Mouse (Mus musculus): ENCODE data around the gene 1700001C19Rik.
"Not testable (repeated sequence)": the region's sequence is repeated elsewhere in the genome, so short reads cannot be mapped to it uniquely, and the experiment has no call there.

1700001C19Rik gene

DNA sequence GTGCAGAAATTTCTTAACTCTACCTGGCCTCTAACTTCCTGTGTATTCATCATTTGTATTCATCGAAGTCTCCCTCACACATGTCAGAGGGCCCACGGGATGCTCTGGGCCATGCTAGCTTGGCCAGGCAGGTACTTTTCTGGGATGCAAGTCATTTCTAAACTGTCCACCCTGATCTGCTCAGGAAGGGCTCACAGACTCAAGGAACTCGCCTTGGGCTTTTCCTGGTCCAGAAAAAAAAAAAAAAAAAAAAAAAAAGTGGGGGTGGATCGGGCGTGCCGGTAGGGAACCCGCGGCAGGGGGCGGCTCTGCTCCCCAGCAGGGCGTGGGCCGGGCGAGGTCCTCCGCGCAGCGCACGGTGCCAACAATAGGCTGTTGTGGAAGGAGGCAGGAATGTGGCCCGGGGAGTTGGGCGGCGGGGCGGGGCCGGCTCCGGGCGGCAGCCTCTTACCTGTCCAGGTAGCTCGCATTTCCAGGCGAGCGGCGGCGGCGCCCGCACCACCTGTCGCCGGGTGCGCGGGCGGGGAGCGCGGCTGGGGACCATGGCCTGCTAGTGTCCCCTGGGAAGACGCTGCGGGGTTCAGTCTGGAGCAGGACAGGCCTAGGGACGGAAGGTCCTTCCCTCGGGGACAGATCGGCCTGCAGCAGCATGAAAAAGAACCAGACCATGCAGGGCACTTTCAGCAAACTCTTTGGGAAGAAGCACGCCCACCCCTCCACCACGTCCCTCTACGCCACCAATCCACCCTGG is 845 bp downstream of the 1700001C19Rik start, which contains the start of gene AI661453:
Gene AI661453 (plus strand): TSS at position 460 of the 751 bp plus-strand sequence.
- DNase-seq (ENCODE audit: low spot score), result no peak

DNA sequence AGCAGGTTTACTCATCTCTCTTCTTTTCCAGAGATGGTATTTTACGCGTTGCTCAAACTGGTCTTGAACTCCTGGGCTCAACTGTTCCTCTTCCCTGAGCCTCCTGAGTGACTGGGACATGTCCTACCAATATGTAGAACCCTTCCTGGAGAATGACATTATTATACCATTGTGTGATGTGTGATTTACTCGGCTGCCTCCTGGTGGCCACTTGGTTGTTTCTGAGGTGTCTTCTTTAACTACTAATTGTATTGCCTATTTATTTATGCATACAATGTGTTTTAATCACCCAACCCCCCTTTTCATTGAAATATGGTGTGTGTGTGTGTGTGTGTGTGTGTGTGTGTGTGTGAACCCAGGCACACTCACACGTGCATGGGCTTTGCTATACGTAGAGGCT is 6.4 kb downstream of the 1700001C19Rik start:
- DNase-seq (ENCODE audit: low spot score), result no peak

DNA sequence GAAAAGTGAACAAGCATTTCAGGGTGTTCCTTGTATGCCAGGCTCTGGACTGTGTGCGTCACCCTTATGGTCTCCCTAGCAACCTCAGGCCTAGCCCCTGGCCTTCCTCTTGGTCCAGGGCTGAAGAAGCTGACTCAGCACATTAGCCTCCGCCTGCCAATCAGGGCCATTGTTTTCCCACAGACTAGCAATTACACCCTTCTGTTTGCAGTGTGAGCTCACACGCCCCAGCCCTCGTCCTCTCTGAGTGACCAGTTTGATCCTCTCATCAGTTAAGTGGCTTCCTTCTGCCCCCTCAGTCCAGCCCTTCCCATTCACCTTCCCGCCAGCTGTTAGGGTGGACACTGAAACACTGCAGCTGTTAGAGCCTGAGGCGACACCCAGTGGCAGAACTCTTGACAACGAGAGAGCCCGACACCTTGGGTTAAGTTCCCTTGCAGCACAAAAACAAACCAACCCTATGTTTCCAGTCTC is 8.3 kb downstream of the 1700001C19Rik start:
- DNase-seq (ENCODE audit: low spot score), result peak; percentile 76

DNA sequence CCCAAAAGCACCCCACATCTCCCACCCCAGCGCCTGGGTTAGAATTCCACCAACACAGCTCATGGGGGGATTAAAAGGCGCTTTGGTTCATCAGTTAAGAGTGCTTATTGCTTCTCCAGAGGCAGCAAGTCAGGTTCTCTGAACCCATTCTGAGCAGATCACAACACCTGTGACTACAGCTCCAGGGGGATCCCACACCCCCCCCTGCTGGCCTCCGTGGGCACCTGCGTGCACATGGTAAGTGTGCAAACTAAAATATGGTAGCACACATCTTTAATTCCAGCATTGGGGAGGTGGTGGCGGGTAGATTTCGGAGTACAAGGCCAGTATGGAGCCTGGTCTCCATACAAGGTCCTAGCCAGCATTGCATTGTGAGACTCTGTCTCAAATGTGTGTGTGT is 9.9 kb downstream of the 1700001C19Rik start:
- DNase-seq (ENCODE audit: low spot score), result no peak

DNA sequence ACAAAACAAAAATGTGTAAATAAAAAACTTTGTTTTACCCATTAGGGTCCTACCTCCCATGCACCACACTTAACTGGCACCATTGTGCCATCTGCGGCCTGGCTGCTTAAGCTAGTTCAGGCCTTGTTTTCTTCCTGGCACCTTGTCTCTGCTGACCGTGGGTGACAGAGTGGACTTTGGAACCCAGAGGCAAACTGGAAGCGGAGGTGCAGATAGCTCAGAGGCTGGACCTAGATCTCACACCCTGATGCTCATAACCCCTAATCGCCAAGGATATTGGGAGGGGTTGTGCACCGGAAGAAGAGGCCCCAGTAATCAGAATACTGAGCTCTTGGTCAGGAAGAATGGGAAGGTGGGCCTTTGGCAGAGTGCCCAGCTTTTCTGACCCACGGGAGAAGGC is 13.0 kb downstream of the 1700001C19Rik start:
- no peak for DNase-seq (ENCODE audit: low spot score)

DNA sequence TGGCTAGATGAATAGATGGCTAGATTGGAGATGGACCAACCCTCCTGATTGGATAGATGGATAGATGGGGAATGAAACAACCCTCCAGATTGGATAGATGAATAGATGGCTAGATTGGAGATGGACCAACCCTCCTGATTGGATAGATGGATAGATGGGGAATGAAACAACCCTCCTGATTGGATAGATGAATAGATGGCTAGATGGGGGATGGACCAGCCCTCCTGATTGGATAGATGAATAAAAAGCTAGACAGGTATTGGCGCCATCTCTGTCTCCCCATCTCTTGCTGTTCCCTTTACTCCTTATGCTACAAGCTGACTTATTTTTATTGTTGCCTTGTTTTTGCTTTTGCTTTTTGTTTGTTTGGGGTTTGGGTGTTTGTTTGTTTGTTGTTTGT is 14.6 kb downstream of the 1700001C19Rik start:
- not testable (repeated sequence) for DNase-seq (ENCODE audit: low spot score)

DNA sequence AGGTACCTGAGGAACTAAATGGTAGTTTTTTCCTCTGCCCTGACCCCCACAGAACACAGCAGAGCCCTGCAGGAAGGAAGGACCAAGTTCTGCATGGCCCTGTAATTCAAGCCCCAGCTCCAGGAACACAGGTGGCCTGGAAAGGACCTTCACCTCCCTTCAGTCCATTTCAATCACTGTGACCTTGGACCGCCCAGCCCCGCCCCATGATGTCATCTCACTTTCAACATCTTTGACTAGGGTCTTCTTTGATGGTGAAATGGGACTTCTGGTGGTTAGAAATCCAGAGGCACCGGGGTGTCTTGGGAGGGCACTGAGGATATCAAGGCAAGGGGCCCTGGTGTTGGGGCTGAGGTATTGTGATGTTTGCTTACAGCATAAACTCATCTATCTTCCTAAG is 15.6 kb downstream of the 1700001C19Rik start:
- DNase-seq (ENCODE audit: low spot score), result no peak

DNA sequence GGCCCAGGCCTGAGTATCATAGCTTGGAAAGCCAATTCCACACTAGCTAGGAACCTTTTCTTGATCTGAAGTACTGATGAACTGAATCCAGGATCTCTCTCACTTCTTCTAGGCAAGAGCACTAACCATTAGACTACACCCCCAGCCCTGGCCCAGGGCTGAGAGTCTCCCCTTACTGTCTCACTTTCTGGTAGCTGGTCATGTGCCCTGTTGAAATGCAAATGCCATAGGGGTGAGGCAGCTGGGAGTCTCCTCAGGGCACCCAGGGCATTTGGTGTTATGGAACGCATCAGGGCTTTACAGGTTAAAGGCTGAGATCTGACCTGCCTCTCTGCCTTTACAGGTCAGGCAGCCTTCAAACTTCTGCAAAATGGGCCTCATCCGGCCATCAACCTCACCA is 17.0 kb downstream of the 1700001C19Rik start:
- no peak for DNase-seq (ENCODE audit: low spot score)

DNA sequence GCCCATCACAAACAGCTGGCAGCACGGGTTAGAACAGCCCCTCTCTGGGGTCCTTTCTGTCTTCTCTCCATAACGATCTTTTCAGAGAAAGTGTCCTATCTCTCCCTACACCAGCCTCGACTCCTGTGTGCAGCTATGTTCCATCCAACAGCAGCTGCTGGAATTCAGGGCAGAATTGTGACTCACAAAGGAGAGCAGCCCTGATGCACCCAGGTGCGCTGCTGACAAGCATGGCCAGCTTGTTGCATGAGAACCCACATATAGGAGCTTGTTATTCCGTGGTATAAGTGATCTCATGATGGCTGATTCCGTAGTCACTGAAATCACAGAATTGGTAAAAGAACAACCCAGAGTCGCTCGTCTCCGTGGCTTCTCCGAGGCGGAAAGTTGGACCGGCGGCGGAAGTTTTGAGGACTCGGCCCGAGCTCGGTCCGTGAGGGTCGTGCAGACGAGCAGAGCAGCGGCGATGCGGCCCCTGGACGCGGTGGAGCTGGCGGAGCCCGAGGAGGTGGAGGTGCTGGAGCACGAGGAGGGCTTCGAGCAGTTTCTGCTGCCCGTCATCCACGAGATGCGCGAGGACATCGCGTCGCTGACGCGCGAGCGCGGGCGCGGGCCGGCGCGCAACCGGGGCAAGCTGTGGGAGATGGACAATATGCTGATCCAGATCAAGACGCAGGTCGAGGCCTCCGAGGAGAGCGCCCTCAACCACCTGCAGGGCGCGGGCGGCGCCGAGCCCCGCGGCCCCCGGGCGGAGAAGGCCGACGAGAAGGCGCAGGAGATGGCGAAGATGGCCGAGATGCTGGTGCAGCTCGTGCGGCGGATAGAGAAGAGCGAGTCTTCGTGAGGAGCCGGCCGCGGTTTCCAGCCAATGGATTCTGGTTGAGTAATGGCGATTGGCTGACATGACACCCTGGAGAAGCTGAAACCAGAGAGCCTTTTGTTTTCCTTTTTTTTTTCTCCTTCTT is 27.0 kb downstream of the 1700001C19Rik start:
- DNase-seq (ENCODE audit: low spot score), result peak; percentile 23

DNA sequence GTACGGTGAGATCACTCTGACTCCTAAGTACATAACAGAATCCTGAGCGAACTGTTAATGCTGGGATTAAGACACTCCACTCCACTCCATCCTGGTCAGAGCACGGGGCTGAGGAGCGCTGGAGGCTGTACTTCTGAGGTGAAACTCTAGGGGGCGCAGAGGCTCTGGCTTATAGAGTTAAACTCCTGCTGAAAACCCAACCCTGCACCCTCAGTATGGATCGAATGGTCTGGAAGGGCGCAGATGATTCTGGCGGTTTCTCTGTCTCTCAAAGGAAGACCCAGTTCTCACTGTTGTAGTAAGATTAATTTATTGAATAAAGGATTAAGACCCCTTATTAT is 28.6 kb downstream of the 1700001C19Rik start:
- peak; percentile 87 for DNase-seq (ENCODE audit: low spot score)

DNA sequence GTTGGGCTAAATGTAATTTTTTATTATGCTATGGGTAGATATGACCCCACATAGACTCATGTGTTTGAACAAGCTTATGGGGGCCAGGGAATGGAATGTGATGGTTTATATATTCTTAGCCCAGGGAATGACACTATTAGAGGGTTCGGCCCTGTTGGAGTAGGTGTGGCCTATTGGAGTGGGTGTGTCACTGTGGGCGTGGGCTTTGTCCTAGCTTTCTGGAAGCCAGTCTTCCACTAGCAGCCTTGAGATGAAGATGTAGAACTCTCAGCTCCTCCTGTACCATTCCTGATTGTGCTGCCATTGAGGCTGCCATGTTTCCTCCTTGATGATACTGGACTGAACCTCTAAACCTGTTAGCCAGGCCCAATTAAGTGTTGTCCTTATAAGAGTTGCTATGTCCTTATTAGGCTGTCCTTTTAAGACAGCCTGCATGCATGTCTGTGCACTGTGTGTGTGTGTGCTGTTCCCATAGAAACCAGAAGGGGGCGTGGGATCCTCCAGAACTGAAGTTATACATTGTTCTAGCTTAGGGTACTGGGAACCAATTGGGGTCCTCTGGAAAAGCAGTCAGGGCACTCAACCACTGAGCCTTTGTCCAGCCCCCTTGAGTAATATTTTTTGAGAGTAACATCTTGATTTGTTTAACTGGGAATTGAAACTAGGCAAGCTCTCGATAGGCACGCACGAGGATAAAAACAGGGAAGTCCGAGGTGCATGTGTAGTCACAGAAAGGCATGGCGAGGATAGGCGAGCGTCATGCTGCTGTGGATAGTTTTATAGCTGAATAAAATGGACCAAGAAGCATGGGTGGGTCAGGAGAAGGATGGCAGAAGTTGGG is 29.2 kb downstream of the 1700001C19Rik start:
- no peak for DNase-seq (ENCODE audit: low spot score)

DNA sequence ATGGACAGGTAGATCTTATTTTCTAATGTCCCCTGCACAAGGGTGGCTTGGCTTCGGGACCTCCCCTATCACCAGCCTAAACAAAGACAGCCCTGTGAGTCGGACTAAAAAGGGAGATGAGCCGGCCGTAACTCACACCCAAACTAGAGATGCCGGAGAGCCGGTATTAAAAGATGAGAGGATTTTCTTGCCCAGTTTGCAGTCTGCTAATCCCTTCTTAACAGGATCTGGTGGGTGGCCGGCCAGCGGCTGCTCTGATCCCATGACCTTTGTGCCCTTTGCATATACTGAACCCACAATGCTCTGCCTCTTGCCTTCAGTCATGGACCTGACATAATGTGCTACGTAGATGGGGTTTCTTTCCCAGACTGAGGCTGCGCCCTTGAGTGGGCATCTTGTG is 36.7 kb downstream of the 1700001C19Rik start, which contains the start of gene Guca1a:
Gene Guca1a (minus strand): TSS at position 134 of the 400 bp plus-strand sequence.
- DNase-seq (ENCODE audit: low spot score), result peak; percentile 21

DNA sequence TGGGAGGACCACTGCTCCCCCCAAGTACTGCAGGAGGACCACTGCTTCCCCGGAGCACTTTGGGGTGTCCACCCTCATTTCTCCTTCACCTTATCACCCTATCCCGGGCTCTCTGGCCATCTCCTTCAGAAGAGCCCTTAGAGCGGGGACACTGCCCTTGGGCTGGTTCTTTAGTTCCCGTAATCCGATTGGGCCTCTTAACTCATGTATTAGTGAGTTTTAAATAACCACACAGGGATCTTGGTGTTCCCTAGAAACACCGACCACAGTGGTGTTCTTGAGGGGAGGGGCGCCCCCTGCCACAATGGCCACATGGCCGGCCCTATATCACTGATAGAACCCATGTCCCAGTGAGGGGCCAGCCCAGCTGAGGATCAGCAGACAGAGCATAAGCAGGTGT is 38.1 kb downstream of the 1700001C19Rik start:
- DNase-seq (ENCODE audit: low spot score), result no peak

DNA sequence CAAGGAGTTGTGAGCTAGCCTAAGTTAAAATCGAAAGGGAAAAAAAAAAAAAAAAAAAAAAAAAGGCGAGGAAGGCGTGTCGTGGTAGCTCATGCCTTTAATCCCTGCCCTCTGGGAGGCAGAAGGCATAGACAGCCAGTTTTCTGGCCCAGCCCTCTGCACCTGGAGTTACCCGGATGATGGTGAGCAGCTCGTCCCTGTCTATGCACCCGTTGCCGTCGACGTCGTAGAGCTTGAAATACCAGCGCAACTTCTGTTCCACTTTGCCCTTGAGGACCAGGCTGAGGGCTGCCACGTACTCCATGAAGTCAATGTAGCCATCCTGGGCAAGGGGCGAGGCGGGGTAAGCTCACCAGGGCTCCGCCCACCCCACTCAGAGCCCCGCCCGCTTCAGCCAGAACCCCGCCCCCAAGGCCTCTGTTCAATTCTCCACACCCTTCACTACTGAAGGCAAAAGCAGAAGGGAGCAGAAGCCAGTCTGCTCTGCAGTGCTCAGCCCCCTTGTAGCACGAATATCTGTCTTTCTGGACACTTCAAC is 41.7 kb downstream of the 1700001C19Rik start:
- DNase-seq (ENCODE audit: low spot score), result peak; percentile 55

DNA sequence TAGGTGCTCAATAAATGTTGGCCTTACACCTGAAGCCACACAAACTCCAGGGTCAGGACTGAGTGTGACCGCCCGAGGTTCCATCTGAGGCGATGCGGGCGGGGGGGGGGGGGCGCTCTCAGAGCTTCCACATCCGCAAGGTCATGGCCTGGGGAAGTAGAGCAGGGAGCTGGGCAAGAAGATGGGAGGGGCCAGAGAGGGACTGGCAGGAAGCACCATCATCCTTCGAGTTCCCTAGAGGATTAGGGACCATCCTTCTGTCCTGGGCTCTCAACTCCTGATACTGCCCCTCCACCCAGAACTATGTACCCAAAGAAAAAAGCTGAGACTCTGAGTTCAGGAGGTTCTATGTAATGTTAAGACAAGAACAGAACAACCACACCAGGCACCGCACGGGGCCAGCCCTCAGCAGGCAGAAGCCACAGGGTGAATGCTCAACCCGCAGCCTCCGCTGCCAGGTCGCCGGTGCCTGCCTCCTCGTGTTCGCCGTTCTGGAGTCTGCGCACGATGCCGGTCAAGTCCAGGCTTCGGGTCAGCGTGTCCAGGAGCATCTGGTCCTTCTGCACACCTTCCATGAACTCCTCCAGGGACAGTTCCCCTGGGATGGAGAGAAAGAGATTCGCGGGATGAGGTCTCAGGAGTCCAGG is 42.8 kb downstream of the 1700001C19Rik start:
- DNase-seq (ENCODE audit: low spot score), result peak; percentile 21

DNA sequence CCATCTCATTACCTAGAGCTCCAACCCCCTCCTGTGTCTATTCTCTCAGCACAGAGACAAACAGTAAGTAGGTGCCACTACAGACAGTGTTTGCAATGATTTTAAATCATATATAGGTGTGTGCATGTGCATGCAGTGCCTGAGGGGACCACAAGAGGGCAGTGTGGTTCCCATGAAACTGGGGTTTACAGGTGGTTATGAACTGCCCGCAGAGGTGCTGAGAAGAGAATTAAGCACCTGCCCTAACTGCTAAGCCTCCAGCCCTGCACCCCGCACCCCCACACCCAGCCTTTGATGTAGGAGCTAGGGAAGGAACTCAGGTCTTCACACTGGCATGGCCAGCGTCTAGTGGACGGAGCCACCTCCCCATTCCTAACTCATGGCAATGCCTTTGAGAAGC is 50.5 kb downstream of the 1700001C19Rik start:
- DNase-seq (ENCODE audit: low spot score), result peak; percentile 63

DNA sequence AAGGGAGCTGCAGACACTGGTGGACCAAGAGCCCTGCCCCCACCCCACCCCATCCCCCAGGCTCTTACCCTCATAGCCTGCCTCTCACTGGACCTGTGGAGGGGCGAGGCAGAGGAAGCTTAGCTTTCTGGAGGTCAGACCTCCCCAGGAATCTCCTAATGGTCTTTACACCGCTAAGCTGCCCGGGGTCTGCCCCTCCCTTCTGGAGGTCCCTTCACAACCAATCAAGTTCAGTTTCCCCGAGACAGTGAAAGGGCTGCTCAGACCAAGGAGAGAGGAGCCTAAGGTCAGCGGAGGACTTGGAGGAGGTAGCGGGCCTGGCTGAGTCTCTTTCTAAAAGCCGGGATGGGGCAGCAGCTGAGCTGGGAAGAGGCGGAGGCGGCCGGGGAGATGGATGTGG is 52.0 kb downstream of the 1700001C19Rik start, which contains the start of gene Guca1b:
Gene Guca1b (plus strand): TSS at position 249 of the 400 bp plus-strand sequence.
- DNase-seq (ENCODE audit: low spot score), result peak; percentile 55

DNA sequence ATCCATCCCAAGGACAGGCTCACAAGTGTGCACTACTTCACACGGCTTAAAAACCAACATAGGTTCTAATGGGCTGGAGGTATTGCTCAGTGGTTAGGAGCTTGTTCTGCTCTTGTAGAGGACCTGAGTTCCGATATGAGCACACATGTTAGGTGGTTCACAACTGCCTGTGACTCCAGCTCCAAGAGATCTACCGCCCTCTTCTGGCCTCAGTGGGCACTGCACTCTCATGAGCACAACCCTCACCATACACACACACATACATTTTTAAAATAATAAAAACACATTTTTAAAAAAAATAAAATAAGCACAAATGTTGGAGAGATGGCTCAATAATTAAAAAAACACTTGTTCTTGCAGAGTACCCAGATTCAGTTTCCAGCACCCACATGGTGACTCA is 53.1 kb downstream of the 1700001C19Rik start:
- no peak for DNase-seq (ENCODE audit: low spot score)

DNA sequence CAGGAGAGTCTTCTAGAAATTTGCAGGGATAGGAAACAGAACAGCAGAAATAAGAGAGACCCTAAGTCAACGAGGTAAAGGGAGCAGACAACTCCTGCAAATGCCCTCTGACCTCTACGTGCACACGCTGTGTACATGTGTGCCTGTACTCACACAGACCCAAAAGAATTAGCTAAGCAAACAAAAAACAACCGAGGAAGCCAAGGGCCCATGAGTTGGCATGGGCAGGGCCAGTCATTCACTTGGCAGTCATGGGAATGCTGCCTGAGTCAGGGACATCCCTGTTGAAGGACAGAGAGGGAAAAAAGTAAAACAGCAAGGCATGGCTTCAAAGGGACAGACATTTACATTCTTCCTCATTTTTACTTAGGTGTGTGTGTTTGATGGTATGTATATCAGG is 53.9 kb downstream of the 1700001C19Rik start:
- DNase-seq (ENCODE audit: low spot score), result no peak

DNA sequence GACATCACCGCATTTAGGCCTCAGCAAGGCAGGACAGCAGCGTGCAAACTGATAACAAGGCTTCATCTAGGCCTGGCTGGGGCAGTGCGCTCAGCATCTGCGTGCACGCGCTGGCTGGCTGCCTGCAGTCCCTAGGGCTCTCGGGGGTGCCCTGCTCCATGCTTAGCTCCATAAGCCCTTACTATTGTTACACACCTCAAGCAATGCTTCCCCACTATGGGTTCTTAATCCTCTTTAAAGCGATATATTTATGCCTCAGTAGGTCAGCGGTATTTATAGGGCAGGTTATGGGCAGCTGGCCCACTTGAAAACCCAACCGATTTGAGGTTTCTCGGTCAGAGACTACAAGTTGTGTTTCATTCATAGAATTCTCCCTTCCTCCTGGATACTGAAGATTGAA is 55.3 kb downstream of the 1700001C19Rik start:
- no peak for DNase-seq (ENCODE audit: low spot score)

DNA sequence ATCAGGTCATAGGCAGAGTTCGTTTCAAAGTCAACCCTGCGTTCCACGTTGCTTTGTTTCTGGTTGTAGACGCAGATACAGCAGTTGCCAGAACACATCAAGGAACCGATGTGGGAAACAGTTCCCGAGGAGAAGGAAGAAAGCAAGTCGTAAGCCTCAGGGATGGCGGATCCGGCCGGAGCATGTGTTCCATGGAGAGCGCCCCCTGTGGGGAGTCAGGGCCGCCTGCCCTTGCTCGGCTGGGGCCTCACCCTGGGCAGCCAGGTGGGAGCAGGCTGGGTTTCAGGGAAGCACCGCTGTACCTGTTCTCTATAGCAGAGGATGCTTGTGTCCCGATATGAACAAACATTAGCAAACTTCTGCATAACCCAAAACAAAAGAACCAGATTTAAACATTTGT is 59.0 kb downstream of the 1700001C19Rik start:
- no peak for DNase-seq (ENCODE audit: low spot score)
